Mouse (Mus musculus): Measurements from ENCODE around the gene Dpyd. TPM values are rescaled to one million over a fixed set of nuclear protein-coding genes. Genes with fewer than 3 reads are reported as not detected.

The Dpyd gene
- polyA plus RNA-seq, 1 experiment from 2014 or later: 10.7 TPM

GRCm38 (mm10) chr3:119447559-119447958, 885.6 kb downstream of the Dpyd start:
- no peaks in the 10 kb centered on the region for H3K27me3 ChIP-seq (replicated peaks; ENCODE audit: control insufficient read depth, insufficient read depth, low read length)
- no peak overlapping the region for H3K4me2 ChIP-seq (ENCODE audit: low read length)
- H3K27ac ChIP-seq (ENCODE audit: low read depth): no peak overlapping the region
- ATAC-seq (replicated peaks; ENCODE audit: low FRiP score, low TSS enrichment, low read depth) (no peak), DNase-seq (ENCODE audit: low spot score) (no peak)
- no peak overlapping the region for H3K9ac ChIP-seq (ENCODE audit: low read length)
- WGBS: 86% methylated on average over 2 of the region's 2 CpGs
- H3K36me3 ChIP-seq (ENCODE audit: control insufficient read depth, insufficient read depth, low read length): no peaks in the 10 kb centered on the region
- no peaks in the 10 kb centered on the region for H3K4me1 ChIP-seq (replicated peaks; ENCODE audit: control insufficient read depth, insufficient read depth, low read length)
- no peak overlapping the region for H3K4me3 ChIP-seq (ENCODE audit: low read depth, low read length)
- no peaks in the 10 kb centered on the region for H3K9me3 ChIP-seq (ENCODE audit: control insufficient read depth, low read length)

- Histone ChIP-seq H3K4me3 (ENCODE audit: low read depth, low read length) (no peak overlapping the region), H3K36me3 (ENCODE audit: control insufficient read depth, insufficient read depth, low read length) (no peaks in the 10 kb centered on the region), H3K27me3 (replicated peaks; ENCODE audit: control insufficient read depth, insufficient read depth, low read length) (no peaks in the 10 kb centered on the region), H3K27ac (ENCODE audit: low read depth) (no peak overlapping the region), H3K4me2 (ENCODE audit: low read length) (no peak overlapping the region), H3K9me3 (ENCODE audit: control insufficient read depth, low read length) (no peaks in the 10 kb centered on the region), H3K4me1 (replicated peaks; ENCODE audit: control insufficient read depth, insufficient read depth, low read length) (no peaks in the 10 kb centered on the region), H3K9ac (ENCODE audit: low read length) (no peak overlapping the region)
- ATAC-seq (replicated peaks; ENCODE audit: low FRiP score, low TSS enrichment, low read depth) (no peak), DNase-seq (ENCODE audit: low spot score) (no peak)
- 44% methylated on average over 2 of the region's 2 CpGs for WGBS
Observed at GRCm38 (mm10) chr3:119464073-119464472, 902.1 kb downstream of the Dpyd start.

- DNase-seq (ENCODE audit: low spot score): no peak
- H3K4me2 ChIP-seq (ENCODE audit: low read length): no peak overlapping the region
- H3K27ac ChIP-seq (ENCODE audit: low read depth): no peak overlapping the region
- H3K9ac ChIP-seq (ENCODE audit: low read length): no peak overlapping the region
- no peak for ATAC-seq (replicated peaks; ENCODE audit: low FRiP score, low TSS enrichment, low read depth)
- H3K4me1 ChIP-seq (replicated peaks; ENCODE audit: control insufficient read depth, insufficient read depth, low read length): no peaks in the 10 kb centered on the region
- H3K36me3 ChIP-seq (ENCODE audit: control insufficient read depth, insufficient read depth, low read length): no peaks in the 10 kb centered on the region
- 81% methylated on average over 1 of the region's 1 CpGs for WGBS
- H3K4me3 ChIP-seq (ENCODE audit: low read depth, low read length): no peak overlapping the region
- no peaks in the 10 kb centered on the region for H3K9me3 ChIP-seq (ENCODE audit: control insufficient read depth, low read length)
- H3K27me3 ChIP-seq (replicated peaks; ENCODE audit: control insufficient read depth, insufficient read depth, low read length): no peaks in the 10 kb centered on the region
Observed at GRCm38 (mm10) chr3:119464479-119464878, 902.5 kb downstream of the Dpyd start.

- Histone ChIP-seq H3K4me1 (replicated peaks; ENCODE audit: control insufficient read depth, insufficient read depth, low read length) (no peaks in the 10 kb centered on the region), H3K9ac (ENCODE audit: low read length) (no peak overlapping the region), H3K4me2 (ENCODE audit: low read length) (no peak overlapping the region), H3K27ac (ENCODE audit: low read depth) (no peak overlapping the region), H3K4me3 (ENCODE audit: low read depth, low read length) (no peak overlapping the region), H3K27me3 (replicated peaks; ENCODE audit: control insufficient read depth, insufficient read depth, low read length) (no peaks in the 10 kb centered on the region), H3K36me3 (ENCODE audit: control insufficient read depth, insufficient read depth, low read length) (no peaks in the 10 kb centered on the region), H3K9me3 (ENCODE audit: control insufficient read depth, low read length) (no peaks in the 10 kb centered on the region)
- no peak for ATAC-seq (replicated peaks; ENCODE audit: low FRiP score, low TSS enrichment, low read depth)
- DNase-seq (ENCODE audit: low spot score): no peak
- 65% methylated on average over 2 of the region's 2 CpGs for WGBS
Observed at GRCm38 (mm10) chr3:119467723-119468122, 905.8 kb downstream of the Dpyd start.

Measured in intestine, embryonic 14.5 days (tissue).